Mouse (Mus musculus) gastrocnemius, postnatal 14 days (tissue): ENCODE measurements around the gene Vwa7. TPM values are rescaled to one million over a fixed set of nuclear protein-coding genes. Genes with fewer than 3 reads are reported as not detected.
A peak's percentile ranks its signal among the peaks of the same experiment; 100 is the strongest.

ENCODE experiments used
- DNase-seq: peaks from one replicate; pipeline ENCODE4 v3.0.0; 2021; ENCODE audit warnings: mixed read lengths
- intact Hi-C: fragments of 180-260 bp; cut with DNase I; formaldehyde crosslinking; loops from one replicate; pipeline ENCODE4 v1.15.1; 2025; ENCODE audit warnings: low total_unique reads
- total RNA-seq, 2 experiments: library from RNA; stranded (reverse); gene quantifications; 2 replicates each; pipeline ENCODE4 v1.2.3; 2021

Gene Vwa7
- total RNA-seq, 2 experiments from 2014 or later = 3.7 to 3.9 TPM

- DNase-seq = no peak
- intact Hi-C loops = loop anchor here (5.0 kb wide), 1 partner anchor 85 kb away; no protein-coding TSS in a partner anchor
These were observed 1.3 kb downstream of the Vwa7 start for GRCm38 (mm10) chr17:35017706-35018030.

GRCm38 (mm10) chr17:35018171-35018570 lies 1.8 kb downstream of the Vwa7 start:
- DNase-seq = no peak
- intact Hi-C loops = loop anchor here (5.0 kb wide), 1 partner anchor 84 kb away; no protein-coding TSS in a partner anchor

- DNase-seq = no peak
- intact Hi-C loops = loop anchor here (2.0 to 5.0 kb wide), 2 partner anchors 39 to 82 kb away; partner anchors contain the start of gene Ddah2
These were observed 3.5 kb downstream of the Vwa7 start for GRCm38 (mm10) chr17:35019894-35020293.

- intact Hi-C loops = loop anchor here (2.0 kb wide), 1 partner anchor 38 kb away; the partner anchor contains the start of gene Ddah2
- no peak for DNase-seq
These were observed 4.2 kb downstream of the Vwa7 start for GRCm38 (mm10) chr17:35020551-35020950.

- intact Hi-C loops = loop anchor here (2.0 kb wide), 1 partner anchor 38 kb away; the partner anchor contains the start of gene Ddah2
- peak; percentile 89 for DNase-seq
These were observed 4.9 kb downstream of the Vwa7 start for GRCm38 (mm10) chr17:35021163-35021808.

DNA sequence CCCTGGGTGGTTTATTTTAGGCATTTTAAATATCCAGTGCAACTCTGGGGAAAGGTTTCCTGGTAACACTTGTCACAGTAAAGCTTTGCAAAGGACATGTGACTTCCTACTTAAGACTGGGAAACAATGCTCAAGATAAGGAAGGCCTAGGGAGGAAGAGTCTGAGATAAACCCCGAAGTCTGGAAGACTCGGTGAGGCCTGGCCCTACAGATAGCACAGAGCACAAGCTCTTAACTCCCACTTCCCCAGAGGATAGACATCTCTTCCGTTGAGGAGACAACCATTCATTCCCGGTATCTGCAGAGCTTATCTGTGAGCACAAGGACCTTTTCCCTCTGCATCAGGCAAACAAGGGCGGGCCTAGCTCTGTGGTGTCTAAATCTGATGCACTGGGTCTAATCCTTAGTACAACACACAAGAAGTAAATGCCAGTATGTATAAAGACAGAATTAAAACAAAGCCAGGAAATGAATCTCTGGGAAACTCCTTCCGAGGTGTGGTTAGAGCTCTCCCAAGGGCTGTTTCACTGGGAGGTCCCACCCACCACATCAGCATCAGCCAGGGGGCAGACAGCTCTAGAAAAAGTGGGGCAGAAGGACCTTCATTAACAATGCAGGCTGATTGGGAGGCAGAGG lies 5.6 kb downstream of the Vwa7 start:
- DNase-seq = no peak
- intact Hi-C loops = loop anchor here (2.0 kb wide), 1 partner anchor 37 kb away; the partner anchor contains the start of gene Ddah2

DNA sequence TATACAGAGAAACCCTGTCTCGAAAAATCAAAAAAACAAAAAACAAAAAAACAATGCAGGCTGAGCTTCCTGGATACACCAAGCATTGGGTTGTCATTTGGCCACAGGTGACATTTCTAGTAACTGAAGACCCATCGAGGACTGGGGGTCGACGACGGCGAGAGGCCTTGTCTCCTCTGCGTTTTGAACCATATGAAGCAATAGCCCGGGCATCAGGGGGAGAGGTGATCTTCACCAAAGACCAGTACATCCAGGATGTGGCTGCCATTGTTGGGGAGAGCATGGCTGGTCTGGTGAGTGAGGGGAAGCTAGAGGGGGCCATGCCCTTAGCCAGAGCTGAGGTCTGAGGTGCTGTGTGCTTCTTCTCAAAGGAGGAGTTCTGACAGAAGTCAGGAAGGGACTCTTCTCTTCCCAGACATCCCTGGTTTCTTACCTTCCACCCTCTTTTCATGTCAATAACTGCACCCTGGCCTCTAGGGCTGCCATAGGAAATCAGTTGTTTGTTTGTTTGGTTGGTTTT lies 6.2 kb downstream of the Vwa7 start:
- intact Hi-C loops = no loop called here

DNA sequence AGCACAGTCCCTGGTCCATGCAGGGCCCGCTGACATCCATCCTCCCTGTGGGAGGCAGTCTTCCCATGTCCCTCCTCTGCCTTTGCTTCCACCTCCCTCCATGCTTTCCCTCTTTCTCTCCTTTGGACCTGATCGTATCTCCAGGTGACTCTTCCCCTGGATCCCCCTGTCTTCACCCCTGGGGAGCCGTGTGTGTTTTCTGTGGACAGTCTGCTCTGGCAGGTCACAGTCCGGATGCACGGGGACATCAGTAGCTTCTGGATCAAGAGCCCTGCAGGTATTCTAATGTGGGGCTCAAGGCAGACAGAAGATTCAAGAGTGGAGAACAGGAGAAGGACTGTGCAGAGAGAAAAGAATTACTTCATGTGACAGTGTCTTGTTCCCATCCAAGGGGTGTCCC lies 6.8 kb downstream of the Vwa7 start:
- DNase-seq = no peak
- intact Hi-C loops = no loop called here

More for the DNA sequence above, 6.2 kb downstream of the Vwa7 start:
- no peak for DNase-seq

DNA sequence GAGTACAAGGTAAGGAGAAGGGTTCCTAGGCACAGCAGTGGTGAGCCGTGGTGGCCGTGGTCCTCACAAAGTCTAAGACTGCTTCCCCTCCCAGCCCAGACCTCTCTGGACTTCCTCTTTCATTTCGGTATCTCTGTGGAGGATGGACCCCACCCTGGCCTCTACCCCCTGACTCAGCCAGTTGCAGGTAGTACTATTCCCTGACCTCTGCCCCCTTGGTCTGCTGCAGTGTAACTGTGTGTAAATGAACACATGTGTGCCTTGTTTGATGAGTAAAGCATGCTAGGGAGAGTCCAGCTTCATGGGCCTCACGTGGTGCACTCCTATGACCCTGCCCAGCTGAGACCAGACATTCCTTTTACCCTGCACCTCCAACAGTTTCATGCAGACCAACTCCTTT lies 7.4 kb downstream of the Vwa7 start:
- DNase-seq = no peak
- intact Hi-C loops = no loop called here

- no peak for DNase-seq
- intact Hi-C loops = no loop called here
These were observed 7.9 kb downstream of the Vwa7 start for GRCm38 (mm10) chr17:35024261-35024660.

DNA sequence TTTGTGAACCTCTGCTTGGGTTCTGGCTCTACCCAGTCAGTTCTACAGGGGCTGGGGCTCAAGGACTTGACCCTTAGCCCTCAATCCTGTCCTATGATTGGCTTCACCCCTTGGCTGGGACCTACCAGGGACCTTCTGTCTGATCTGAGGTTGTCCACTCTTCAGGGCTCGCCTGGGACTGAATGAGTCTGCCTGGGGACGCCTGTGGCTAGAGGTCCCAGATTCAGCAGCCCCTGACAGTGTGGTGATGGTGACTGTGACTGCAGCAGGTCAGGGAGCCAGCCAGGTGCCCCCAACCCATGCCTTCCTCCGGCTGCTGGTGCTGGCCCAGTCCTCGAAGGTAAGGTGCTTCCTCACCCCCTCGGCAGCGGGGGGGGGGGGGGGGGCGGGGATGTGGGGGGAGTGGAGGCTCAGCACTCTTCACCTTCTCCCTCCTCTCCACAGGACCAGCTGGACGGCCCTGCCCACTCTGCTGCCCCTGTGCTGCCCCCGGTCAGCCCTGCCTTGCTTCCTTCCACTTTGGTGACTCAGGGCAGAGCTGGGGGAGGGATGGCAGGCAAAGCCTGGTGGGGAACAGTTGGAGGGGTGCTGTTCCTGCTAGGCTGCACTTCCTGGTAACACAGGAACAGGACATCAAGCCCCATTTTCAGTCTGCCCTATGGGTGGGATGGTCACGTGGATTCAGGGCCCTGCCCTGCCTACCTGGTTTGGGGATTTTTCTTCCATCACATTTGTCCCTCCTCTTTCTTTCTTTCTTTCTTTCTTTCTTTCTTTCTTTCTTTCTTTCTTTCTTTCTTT lies 8.5 kb downstream of the Vwa7 start:
- intact Hi-C loops = no loop called here

DNA sequence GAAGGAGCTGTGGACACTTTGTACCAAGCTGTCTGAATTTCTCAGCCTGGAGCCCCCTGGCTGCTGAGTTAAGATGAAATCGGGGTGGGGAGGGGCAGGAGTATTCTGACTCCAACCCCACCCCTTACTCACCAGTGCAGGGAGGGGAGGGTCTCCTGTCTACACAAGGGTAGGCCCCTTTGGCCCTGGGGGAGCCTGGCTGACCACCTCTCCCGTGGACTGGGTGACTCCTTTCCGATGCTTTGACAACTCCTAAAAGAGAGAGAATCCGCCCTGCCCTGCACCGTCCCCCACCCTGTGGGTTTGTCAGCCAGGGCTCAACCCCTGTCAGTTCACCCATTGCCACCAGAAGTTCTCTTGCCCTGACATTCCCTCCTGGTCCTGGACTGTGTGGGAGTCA lies 9.8 kb downstream of the Vwa7 start:
- intact Hi-C loops = no loop called here
- no peak for DNase-seq

More for the DNA sequence above, 8.5 kb downstream of the Vwa7 start:
- DNase-seq = no peak

DNA sequence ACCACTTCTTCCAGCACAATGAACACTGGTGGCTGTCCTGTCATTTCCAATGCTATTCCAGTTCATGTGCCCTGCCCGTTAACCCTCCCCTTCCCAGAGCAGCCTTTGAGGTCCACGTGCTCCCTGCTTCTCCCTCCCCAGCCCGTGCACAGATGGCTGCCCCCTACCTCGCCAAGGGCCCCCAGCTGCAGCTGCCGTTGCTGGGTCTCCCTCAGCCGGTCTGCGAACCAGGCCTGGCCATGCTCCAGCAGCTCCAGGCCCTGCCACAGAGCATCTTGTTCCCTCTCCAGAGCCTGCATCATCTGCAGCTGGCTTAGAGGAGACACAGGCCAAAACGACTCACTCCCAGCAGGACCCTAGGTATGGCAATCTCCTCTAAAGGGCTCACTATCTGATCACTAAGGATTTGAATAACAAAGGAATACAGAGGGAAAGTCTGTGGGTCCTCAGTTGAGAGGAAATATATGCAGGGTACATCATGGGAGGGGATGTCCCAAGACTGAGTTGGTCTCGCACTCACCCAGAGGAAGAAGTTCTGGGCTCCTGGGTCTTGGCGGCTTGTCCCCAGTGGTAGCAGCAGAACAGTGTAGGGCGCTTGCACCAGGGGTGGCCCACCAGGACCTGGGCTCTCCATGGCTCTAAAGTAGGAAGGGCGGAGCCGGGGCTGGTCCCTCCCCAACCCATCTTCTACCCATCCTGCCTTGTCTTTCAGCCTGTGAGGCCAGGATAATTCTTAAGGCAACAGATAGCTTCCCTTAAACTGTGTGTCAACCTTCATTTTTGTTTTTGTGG lies 11.1 kb downstream of the Vwa7 start, which contains the start of gene Sapcd1:
Gene Sapcd1, minus strand, starts transcription at position 740 of the 792 bp plus-strand sequence.
- peak; percentile 84 for DNase-seq
- intact Hi-C loops = no loop called here

- intact Hi-C loops = no loop called here
- DNase-seq = no peak
These were observed 11.9 kb downstream of the Vwa7 start for GRCm38 (mm10) chr17:35028315-35028714.

DNA sequence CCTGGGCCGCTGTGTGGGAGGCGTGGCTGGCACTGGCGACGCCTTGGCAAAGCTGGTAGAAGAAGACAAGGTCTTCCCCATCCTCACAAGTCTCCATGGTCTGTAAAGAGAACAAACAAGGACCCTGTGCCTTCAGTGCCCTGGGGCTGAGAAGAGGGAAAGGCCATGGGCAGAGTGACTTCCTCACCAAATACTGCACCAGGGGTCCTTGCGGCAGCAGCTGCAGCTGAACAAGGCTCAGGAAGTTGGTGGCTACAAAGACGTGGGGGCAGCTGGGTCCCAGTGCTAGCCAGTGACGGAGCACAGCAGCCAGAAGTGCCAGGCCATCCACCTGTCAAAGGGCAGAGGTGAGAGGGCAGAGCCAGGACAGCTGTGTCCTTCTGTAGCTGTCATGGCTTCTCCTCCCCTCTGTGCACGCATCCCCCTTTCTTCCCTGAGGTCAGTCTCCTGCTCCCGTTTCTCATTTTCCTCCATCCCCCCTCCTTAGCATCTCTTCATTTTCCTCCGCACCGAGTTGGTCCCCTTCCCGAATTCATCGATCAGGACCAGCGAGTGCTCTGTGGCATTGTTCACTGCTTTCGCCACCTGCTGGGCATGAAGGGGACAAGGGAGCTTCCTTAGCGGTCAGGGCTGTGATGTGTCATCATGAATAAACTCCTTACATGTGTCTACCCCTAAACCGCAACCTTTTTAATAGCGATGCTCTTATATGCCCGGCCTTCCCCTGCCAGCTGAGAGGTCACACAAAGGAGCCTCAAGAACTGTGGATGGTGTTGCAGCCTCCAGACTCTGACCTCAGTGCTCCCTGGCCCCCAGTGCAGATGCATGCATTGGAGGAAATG lies 13.5 kb downstream of the Vwa7 start:
- no peak for DNase-seq
- intact Hi-C loops = no loop called here

DNA sequence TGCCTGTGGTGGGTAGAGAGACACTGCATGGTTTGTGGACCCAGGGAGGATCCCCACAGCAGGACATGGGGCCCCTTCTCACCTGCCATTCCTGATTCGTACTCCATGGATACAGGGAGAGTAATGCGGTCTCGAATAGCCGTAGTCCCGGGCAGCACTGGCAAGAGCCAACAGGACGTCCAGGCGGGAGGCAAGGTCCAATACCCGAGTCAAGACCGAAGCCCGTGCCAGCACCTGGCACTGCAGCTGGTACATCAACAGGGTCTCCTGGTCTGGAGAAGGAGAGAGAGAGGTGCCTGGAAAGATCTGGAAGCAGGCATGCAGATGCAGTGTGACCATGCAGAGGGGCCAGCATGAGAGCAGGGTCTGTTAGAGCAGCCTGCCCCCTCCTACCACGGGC lies 14.9 kb downstream of the Vwa7 start:
- no peak for DNase-seq
- intact Hi-C loops = no loop called here

DNA sequence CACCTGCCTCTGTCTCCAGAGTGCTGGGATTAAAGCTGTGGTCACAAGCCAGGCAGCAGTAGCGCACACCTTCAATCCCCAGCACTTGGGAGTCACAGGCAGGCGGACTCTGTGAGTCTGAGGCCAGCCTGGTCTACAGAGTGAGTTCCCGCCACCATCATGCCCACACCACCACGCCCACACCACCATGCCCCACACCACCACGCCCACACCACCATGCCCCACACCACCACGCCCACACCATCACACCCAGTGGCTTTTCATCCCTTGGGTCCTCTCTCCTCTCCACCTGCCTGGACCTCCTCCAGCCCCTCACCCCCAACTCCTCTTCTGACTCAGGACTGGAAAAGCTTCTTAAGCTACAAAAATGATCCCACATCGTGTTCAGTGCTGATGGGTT lies 15.5 kb downstream of the Vwa7 start:
- DNase-seq = no peak
- intact Hi-C loops = no loop called here

GRCm38 (mm10) chr17:35032323-35032870 lies 16.0 kb downstream of the Vwa7 start:
- DNase-seq = no peak
- intact Hi-C loops = no loop called here
